Mouse (Mus musculus): ENCODE measurements around the gene Ppp2r5a. TPM values are rescaled to one million over a fixed set of nuclear protein-coding genes. Genes with fewer than 3 reads are reported as not detected.

Ppp2r5a gene
- polyA plus RNA-seq (2016; fragmentation: Nextera tagmentation; extraction: Ambion mirVana), result 21.8 and 27.6 TPM in 2 replicates

DNA sequence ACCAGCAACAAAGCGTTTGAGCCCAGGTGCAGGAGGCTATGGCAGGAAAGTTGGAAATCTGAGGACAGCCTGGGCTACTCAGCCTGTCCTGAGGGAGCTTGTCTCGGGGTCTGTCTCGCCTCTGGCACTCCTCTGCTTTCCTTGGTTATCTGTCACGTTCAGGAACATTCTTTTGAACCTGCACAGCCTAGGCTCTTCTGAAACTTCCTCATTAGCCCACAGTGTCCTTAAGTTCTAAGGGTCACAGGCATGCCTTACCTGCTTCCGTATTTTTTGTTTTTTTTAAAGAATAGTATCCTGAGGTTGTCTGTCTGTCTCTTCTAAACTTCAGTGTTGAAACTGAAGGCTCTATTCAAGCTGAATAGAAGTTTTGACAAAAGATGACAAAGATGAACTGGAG is at the start of gene Ppp2r5a:
Gene Ppp2r5a (minus strand): TSS at position 199 of the 400 bp plus-strand sequence.
- Histone ChIP-seq H3K27me3 (ENCODE audit: insufficient read depth, poor library complexity, severe bottlenecking) (peaks cover 5% of the 10 kb centered on the region; the same call in 1 of the 2 replicates), H3K4me3 (no peak within 1 kb of the TSS), H3K4me1 (peaks cover 43% of the 10 kb centered on the region), H3K36me3 (no peaks in the 10 kb centered on the region), H3K27ac (peak within 1 kb of the TSS; percentile 42), H3K9me3 (no peaks in the 10 kb centered on the region)
- 30% methylated on average over 5 of the region's 5 CpGs for WGBS
- no peak for DNase-seq (ENCODE audit: low spot score)

DNA sequence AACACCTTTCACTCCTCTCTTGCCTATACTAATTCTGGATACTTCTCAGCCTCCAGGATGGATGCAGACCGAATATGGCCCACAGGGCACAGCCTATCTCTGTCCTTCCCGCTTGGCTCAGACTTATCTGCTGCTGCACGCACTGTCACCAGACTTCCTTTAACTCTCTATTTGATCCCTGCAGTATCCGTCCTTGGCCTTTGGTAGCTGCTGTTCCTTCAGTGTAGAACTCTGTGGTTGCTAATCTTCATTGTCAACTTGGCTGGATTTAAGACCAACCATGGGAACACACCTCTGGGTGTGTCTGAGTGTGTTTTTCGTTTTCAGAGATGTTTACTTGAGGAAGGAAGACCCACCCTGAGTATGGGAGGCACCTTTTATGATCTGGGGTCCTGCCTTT is 47.5 kb upstream of the Ppp2r5a start:
- H3K27ac ChIP-seq, result peak overlapping the region; percentile 0; the same call in 1 of the 2 replicates
- no peak for DNase-seq (ENCODE audit: low spot score)
- WGBS, result 25% methylated on average over 5 of the region's 5 CpGs

DNA sequence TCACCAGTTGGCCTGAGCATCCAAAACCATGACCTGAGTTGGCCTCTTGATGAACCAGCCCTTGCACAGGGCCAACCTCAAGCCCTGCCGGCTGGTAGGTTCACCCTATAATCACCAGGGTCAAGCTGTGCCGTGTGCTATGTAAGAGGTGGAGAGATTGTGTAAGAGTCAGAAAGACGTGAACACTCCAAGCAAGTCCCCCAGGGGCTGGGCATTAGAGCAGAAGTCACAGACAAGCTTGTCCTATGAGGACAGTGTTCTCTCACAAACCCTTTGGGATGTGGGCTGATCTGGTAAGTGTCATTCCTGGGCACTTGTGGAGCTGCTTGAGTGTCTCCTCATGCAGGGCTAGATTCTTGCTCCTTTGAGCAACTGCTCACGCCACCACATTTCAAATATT is 46.5 kb upstream of the Ppp2r5a start:
- Histone ChIP-seq H3K36me3 (no peaks in the 10 kb centered on the region), H3K27ac (no peak overlapping the region), H3K4me1 (peaks cover 62% of the 10 kb centered on the region), H3K27me3 (ENCODE audit: insufficient read depth, poor library complexity, severe bottlenecking) (no peaks in the 10 kb centered on the region), H3K4me3 (no peak overlapping the region), H3K9me3 (no peaks in the 10 kb centered on the region)
- no peak for DNase-seq (ENCODE audit: low spot score)
- 70% methylated on average over 4 of the region's 4 CpGs for WGBS

More for the DNA sequence above, 47.5 kb upstream of the Ppp2r5a start:
- H3K9me3 ChIP-seq, result no peaks in the 10 kb centered on the region
- no peaks in the 10 kb centered on the region for H3K27me3 ChIP-seq (ENCODE audit: insufficient read depth, poor library complexity, severe bottlenecking)
- H3K36me3 ChIP-seq, result no peaks in the 10 kb centered on the region
- no peak overlapping the region for H3K4me3 ChIP-seq
- peaks cover 65% of the 10 kb centered on the region for H3K4me1 ChIP-seq

DNA sequence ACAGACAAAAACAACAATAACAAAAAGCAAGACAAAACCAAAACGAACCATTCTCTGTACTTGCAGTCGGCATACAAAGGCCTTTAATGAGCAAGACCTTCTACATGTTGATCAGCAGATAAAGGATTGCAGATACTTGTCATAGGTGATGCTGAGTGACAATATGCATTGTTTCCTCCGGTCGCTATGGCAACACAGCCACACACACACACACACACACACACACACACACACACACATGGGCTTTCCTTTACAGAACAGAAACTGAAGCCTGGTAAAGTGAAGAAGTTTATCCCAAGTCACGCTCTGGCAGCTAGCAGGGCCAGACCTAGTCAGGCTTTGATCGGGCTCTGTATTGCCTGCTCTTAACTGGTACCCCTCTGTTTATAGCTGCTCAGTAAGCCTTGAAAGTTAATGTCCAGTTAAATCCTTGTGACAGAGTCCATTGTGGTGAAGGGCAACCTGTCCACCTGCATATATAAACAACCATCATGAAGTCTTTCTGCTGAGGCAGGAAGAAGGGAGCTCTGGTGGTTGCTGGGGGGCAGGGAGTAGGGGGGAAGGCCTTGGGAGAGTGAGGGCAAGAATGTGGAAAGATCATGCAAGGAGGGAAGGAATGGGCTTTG is 44.4 kb upstream of the Ppp2r5a start:
- Histone ChIP-seq H3K27me3 (ENCODE audit: insufficient read depth, poor library complexity, severe bottlenecking) (no peaks in the 10 kb centered on the region), H3K9me3 (no peaks in the 10 kb centered on the region), H3K27ac (peak overlapping the region; percentile 17; the same call in 1 of the 2 replicates), H3K4me3 (no peak overlapping the region), H3K4me1 (peaks cover 49% of the 10 kb centered on the region), H3K36me3 (no peaks in the 10 kb centered on the region)
- 82% methylated on average over 6 of the region's 6 CpGs for WGBS
- DNase-seq (ENCODE audit: low spot score), result no peak

DNA sequence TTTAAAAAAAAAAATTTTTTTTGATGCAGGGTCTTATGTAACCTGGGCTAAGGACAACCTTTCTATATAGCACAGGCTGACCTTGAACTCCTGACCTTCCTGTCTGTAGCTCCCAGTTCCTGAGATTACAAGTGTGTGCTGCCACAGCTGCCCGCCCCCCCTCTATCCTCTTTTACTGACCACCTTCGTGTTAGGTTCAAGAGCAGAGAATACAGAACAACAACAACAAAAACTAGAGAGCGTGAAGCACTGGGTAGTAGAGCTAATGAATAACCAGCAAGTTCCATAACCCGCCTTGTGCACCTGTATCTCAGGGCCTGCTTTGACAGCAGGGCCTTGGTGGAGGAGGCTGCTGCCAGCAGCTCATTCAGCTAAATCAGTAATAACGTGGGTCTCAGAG is 43.2 kb upstream of the Ppp2r5a start:
- no peaks in the 10 kb centered on the region for H3K9me3 ChIP-seq
- H3K27me3 ChIP-seq (ENCODE audit: insufficient read depth, poor library complexity, severe bottlenecking), result no peaks in the 10 kb centered on the region
- H3K27ac ChIP-seq, result no peak overlapping the region
- WGBS, result 70% methylated on average over 5 of the region's 5 CpGs
- no peak overlapping the region for H3K4me3 ChIP-seq
- DNase-seq (ENCODE audit: low spot score), result no peak
- no peaks in the 10 kb centered on the region for H3K36me3 ChIP-seq
- peaks cover 44% of the 10 kb centered on the region for H3K4me1 ChIP-seq

DNA sequence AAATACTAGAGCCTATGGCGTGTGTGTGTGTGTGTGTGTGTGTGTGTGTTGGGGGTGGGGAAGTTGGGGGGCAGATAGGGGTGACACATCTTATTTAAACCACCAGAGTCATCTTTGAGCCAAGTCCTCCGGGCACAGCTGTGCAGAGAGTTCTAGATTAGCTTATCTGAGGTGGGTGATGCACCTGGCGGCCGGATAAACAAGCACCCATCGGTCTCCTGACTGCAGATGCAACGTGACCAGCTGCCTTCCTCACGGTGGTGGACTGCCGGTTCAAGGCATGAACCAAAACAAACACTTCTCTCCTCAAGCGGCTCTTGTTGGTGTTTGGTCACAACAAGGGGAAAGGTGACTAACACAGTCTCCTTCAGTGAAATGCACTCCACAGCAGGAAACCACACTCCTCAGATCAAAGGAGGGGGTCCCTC is 42.8 kb upstream of the Ppp2r5a start:
- 53% methylated on average over 9 of the region's 9 CpGs for WGBS
- Histone ChIP-seq H3K9me3 (no peaks in the 10 kb centered on the region), H3K4me1 (peaks cover 43% of the 10 kb centered on the region), H3K36me3 (no peaks in the 10 kb centered on the region), H3K27ac (peak overlapping the region; percentile 52; the same call in 1 of the 2 replicates), H3K27me3 (ENCODE audit: insufficient read depth, poor library complexity, severe bottlenecking) (no peaks in the 10 kb centered on the region), H3K4me3 (no peak overlapping the region)
- no peak for DNase-seq (ENCODE audit: low spot score)

DNA sequence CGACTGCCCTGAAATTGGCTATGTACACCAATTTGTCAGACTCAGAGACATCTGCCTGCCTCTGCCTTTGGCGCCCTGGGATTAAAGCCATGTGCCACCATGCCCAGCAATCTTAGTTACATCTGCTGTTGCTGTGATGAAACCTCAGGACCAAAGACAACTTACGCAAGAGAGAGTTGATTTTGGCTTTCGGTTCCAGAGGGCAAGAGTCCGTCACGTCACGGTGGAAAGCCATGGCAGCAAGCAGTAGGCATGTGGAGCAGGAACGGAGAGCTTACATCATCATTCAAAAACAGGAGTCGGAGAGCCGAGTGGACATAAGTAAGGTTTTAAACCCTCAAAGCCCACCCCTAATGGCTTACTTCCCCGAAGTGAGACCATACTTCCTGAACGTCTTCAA is 42.3 kb upstream of the Ppp2r5a start:
- H3K27ac ChIP-seq, result no peak overlapping the region; the same call in 1 of the 2 replicates
- no peaks in the 10 kb centered on the region for H3K9me3 ChIP-seq
- H3K27me3 ChIP-seq (ENCODE audit: insufficient read depth, poor library complexity, severe bottlenecking), result no peaks in the 10 kb centered on the region
- H3K4me3 ChIP-seq, result no peak overlapping the region
- WGBS, result 87% methylated on average over 12 of the region's 12 CpGs
- no peaks in the 10 kb centered on the region for H3K36me3 ChIP-seq
- no peak for DNase-seq (ENCODE audit: low spot score)
- H3K4me1 ChIP-seq, result peaks cover 38% of the 10 kb centered on the region

DNA sequence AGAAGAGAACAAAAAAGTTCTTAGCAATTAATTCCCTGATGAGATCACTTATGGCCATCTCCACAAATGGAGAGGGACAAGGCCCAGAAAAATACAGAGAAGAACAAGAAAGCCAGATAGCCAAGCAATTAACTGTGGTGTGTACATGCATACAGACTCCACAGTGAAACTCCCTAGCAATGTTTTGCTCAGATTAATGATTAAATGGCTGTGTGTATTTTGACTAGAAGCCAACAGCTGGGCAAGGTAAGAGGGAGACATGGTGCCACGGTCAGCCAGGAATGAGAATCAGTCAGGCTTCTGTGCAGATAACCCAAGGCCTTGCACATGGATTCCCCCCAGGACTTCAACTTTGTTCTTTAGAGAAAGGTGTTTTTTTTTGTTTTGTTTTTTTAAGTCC is 41.4 kb upstream of the Ppp2r5a start:
- no peak for DNase-seq (ENCODE audit: low spot score)
- no peak overlapping the region for H3K4me3 ChIP-seq
- no peaks in the 10 kb centered on the region for H3K9me3 ChIP-seq
- peaks cover 29% of the 10 kb centered on the region for H3K4me1 ChIP-seq
- no peaks in the 10 kb centered on the region for H3K27me3 ChIP-seq (ENCODE audit: insufficient read depth, poor library complexity, severe bottlenecking)
- 53% methylated on average over 1 of the region's 1 CpGs for WGBS
- H3K36me3 ChIP-seq, result no peaks in the 10 kb centered on the region
- H3K27ac ChIP-seq, result no peak overlapping the region

DNA sequence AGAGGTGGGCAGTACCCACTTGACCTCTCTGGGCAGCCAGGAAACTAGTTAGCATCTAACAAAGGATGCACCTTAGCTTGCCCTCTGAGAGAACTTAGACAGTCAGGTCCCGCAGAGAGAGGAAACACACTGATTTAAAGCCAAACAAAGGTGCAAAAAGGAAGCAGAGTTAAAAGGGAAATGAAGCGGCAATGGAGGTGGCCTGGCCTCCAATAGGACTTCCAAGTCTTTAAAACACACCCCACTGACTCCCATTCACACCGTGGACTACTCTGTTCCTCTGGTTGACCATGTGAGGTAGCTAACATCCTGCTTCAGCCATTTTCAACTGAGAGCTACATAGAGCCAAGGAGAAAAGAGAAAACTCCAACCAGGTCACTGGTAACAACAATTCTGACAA is 35.9 kb upstream of the Ppp2r5a start:
- no peaks in the 10 kb centered on the region for H3K27me3 ChIP-seq (ENCODE audit: insufficient read depth, poor library complexity, severe bottlenecking)
- 62% methylated on average over 3 of the region's 3 CpGs for WGBS
- H3K36me3 ChIP-seq, result no peaks in the 10 kb centered on the region
- H3K4me3 ChIP-seq, result no peak overlapping the region
- H3K27ac ChIP-seq, result no peak overlapping the region
- H3K4me1 ChIP-seq, result peaks cover 31% of the 10 kb centered on the region
- H3K9me3 ChIP-seq, result no peaks in the 10 kb centered on the region
- no peak for DNase-seq (ENCODE audit: low spot score)

DNA sequence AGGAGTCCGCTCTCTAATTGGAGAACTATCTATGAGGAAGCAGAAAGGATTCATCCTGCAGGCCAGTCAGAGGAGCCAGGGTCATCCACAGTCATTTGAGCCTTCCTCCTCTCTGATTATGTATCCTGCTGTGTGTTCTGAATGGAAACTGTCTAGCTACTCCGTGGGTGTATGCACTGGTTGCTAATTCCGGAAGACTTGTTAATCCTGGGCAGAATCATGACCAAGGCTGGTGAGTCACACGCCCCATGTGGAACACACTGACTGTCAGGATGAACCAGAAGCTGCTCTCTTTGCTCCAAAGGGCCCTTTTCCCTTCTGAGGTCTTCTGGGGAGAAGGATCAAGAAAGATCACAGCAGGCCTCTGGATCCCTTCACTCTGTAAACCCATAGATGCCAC is 35.5 kb upstream of the Ppp2r5a start:
- 66% methylated on average over 4 of the region's 4 CpGs for WGBS
- Histone ChIP-seq H3K27me3 (ENCODE audit: insufficient read depth, poor library complexity, severe bottlenecking) (no peaks in the 10 kb centered on the region), H3K9me3 (no peaks in the 10 kb centered on the region), H3K4me1 (peaks cover 31% of the 10 kb centered on the region), H3K36me3 (no peaks in the 10 kb centered on the region), H3K27ac (no peak overlapping the region), H3K4me3 (no peak overlapping the region)
- DNase-seq (ENCODE audit: low spot score), result no peak

DNA sequence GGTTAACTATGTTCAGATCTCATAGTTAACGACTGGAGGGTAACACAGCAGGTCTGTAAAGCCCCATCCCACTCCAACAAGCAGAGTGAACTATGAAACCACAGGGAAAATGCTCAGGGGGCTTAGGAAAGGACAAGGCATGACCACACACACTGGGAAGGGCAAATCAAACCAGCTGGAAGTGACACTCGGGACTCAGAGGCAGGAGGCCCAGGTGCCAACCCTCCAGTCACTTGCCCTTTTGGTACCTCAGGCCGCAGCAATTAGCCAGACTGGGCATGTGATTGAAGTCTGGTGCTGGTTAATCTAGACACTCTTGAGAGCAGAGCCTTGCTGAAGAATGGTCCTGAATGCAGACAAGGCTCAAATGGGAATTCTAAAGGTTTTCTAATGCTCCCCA is 33.6 kb upstream of the Ppp2r5a start:
- Histone ChIP-seq H3K9me3 (no peaks in the 10 kb centered on the region), H3K27me3 (ENCODE audit: insufficient read depth, poor library complexity, severe bottlenecking) (no peaks in the 10 kb centered on the region), H3K27ac (0 out of 2 replicates have a peak overlapping the region, but pooled peaks have one; percentile 1), H3K36me3 (no peaks in the 10 kb centered on the region), H3K4me3 (no peak overlapping the region), H3K4me1 (peaks cover 39% of the 10 kb centered on the region)
- no peak for DNase-seq (ENCODE audit: low spot score)
- 46% methylated on average over 3 of the region's 3 CpGs for WGBS

DNA sequence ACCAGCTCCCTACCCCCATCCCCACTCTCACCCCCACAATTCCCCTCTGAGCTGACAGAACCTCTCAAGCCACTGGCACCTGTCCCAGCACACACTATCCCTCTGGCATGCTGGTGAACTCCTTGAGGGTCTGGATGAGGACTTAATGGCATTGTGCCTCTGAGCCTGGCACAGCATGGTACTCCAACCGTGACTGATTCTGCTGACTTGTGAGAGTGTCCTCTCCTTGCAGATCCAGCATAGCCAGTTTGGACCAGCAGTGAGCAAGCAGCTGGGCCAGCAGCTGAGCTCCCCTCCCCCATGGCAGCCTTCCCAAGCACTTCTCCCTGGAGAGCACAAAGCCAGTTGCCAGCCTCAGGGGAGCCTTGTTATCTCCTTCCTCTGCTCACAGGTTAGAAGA is 32.3 kb upstream of the Ppp2r5a start:
- Histone ChIP-seq H3K4me3 (no peak overlapping the region; the same call in 1 of the 2 replicates), H3K27ac (peak overlapping the region; percentile 57), H3K36me3 (no peaks in the 10 kb centered on the region), H3K27me3 (ENCODE audit: insufficient read depth, poor library complexity, severe bottlenecking) (no peaks in the 10 kb centered on the region), H3K4me1 (peaks cover 39% of the 10 kb centered on the region), H3K9me3 (no peaks in the 10 kb centered on the region)
- no peak for DNase-seq (ENCODE audit: low spot score)
- 16% methylated on average over 1 of the region's 1 CpGs for WGBS

DNA sequence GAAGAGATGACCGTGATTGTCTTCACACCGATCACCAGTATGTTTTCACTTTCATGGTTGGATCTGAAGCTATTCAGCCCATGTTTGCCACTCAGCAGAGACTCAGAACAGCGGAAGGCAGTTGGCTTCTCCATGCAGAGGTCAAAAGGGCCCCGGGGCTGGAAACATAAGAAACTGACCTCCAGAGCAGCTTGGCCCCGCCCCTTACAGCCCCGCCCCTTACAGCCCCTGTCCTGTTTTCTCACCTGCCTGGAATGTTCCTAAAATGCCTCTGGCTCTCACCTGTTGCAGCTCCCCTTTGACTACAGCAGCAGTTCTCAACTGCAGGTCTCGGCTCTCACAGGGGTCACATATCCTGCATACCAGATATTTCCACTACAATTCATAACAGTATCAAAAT is 29.5 kb upstream of the Ppp2r5a start:
- Histone ChIP-seq H3K27me3 (ENCODE audit: insufficient read depth, poor library complexity, severe bottlenecking) (no peaks in the 10 kb centered on the region), H3K4me1 (peaks cover 47% of the 10 kb centered on the region), H3K36me3 (no peaks in the 10 kb centered on the region), H3K4me3 (no peak overlapping the region), H3K27ac (no peak overlapping the region), H3K9me3 (no peaks in the 10 kb centered on the region)
- no peak for DNase-seq (ENCODE audit: low spot score)
- WGBS, result 40% methylated on average over 7 of the region's 7 CpGs

DNA sequence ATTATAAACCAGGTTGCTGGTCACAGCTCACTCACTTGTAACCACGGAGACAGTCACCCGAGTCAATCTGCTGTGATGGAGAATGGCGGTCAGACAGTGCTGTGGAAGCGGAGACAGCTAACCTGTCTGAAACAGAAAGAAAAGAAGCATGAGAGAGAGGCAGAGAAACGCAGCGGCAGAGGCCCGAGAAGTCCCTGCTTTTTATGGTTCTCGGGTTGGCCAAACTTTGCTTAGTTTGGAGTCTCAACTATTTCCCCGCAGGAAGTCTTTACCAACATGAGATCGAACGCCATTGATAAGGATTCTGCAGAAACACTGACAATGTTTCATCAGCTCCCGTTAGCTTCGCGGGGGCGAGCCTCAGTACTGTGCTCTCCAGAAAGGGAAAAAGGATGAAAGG is 29.0 kb upstream of the Ppp2r5a start:
- 65% methylated on average over 15 of the region's 15 CpGs for WGBS
- Histone ChIP-seq H3K27me3 (ENCODE audit: insufficient read depth, poor library complexity, severe bottlenecking) (no peaks in the 10 kb centered on the region), H3K36me3 (no peaks in the 10 kb centered on the region), H3K4me1 (peaks cover 45% of the 10 kb centered on the region), H3K9me3 (no peaks in the 10 kb centered on the region), H3K4me3 (no peak overlapping the region), H3K27ac (no peak overlapping the region)
- no peak for DNase-seq (ENCODE audit: low spot score)

All from heart, embryonic 10.5 days (tissue).